In the genomic region with DNA sequence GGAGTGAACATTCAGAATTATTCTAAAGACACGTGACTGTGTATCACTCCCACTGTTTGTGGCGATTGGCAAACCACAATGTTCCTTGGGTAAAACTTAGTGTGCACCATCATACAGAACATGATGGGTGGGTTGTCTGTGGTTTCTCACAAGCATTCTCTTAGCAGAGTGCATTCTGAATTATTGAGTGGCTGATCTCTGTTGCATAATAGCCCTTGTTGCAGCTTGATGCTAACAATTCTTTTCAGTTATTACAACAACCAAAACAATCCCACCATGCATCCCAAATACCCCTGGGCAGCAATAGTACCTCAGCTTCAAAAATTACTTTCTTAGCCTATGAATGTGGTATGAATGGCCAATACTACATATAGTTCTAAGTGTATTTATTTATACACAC, we compare ENCODE assay signal across 19 mouse cellular contexts. TPM values are rescaled to one million over a fixed set of nuclear protein-coding genes. Genes with fewer than 3 reads are reported as not detected.
"Had no signal": no experiment of that assay in that cellular context is flagged by ENCODE, and none has a peak within 500 bp of the region (broad histone marks: within the 10 kb centered on the region; RNA-seq: fewer than 3 reads in every experiment).

No protein-coding gene starts in this region.

- H3K4me2 ChIP-seq: neural tube, embryonic 12.5 days; neural tube, embryonic 13.5 days; neural tube, embryonic 15.5 days; stomach, embryonic 15.5 days had no signal

- DNase-seq: retina, postnatal 1 day; right cerebral cortex, adult 18-20 months; right cerebral cortex, postnatal 14 days; right cerebral cortex, postnatal 25 days; right cerebral cortex, postnatal 4 days; spleen, adult 18-20 months; thymus, adult 18-20 months; thymus, adult 2 months; thymus, postnatal 14 days; thymus, postnatal 25 days; thymus, postnatal 36 days; thymus, postnatal 4 days had no signal

- H3K27me3 ChIP-seq: neural tube, embryonic 12.5 days; neural tube, embryonic 13.5 days; neural tube, embryonic 15.5 days; stomach, embryonic 15.5 days had no signal

- H3K36me3 ChIP-seq: neural tube, embryonic 12.5 days; neural tube, embryonic 13.5 days; neural tube, embryonic 15.5 days; stomach, embryonic 15.5 days had no signal

- H3K4me3 ChIP-seq: neural tube, embryonic 12.5 days; neural tube, embryonic 13.5 days; neural tube, embryonic 15.5 days; stomach, embryonic 15.5 days had no signal

RNA-seq across cellular contexts. Expression of a gene that starts 43.5 kb away (rescaled TPM):
- total RNA-seq: neutrophil, adult 5-6 weeks had no signal
- polyA plus RNA-seq: spleen, adult 2 months; testis, adult 2 months; thymus, adult 2 months had no signal
